Mouse (Mus musculus) lung, postnatal 36 days (tissue): ENCODE results near the gene 4930467E23Rik.
"Not testable (repeated sequence)": the region's sequence is repeated elsewhere in the genome, so short reads cannot be mapped to it uniquely, and the experiment has no call there.

Source experiments
- DNase-seq: peaks from one replicate; pipeline ENCODE4 v3.0.0; 2022; ENCODE audit warnings: mixed read lengths

Gene 4930467E23Rik

DNA sequence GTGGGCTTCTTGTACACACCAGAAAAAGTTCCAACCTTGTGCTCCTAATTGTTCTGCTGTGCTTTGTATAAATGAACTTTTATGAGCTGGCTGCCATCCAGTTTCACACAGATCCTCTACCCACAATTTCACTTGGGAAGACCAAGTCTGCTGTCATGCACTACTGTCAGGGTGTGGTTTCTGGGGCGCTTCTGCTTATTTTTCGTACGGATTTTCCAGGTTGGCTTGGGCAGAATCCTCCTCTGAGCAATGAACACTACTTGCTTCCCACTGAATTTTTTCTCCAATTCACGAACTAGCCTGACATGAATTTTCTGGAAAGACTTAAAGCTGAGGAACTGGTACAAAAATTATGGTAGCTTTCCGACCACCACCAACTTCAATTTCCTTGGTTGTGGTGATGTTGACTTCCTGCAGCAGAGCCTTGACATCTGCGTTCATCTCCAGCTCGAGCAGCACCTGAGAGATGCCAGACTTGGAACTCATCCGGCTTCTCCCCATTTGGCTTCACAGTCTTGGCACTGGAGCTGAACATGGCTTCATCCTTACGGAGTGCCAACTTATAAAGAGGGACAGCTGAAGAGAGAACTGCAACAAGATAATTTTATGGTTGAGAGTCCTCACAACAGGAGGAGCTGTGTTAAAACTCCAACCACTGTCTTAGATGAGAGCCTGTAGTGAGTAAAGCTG is 18.1 kb upstream of the 4930467E23Rik start:
- not testable (repeated sequence) for DNase-seq

DNA sequence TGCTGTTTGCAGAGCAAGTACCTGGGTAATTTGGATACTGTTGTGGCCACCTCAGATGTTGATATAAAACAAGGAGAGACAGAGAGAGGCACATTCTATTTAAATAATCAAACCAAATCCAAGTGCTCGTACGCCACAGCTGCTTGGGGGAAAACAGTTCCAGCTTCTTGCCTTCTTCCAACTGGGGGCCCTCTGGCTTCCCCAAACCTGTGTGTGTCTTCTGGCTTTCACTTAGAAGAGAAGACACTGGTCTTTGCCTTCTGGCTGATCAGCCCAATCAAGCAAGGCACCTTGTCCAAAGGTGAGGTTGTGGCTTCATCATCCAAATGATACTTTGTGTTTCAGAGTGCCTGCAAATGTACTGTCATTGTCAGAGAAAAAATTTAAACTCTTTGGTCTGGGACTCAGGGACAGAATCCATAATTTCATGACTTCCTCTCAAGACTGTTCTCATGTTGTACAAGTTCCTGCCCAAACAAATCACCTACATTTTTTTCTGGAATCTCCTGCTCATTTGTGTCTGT is 17.1 kb upstream of the 4930467E23Rik start:
- DNase-seq: not testable (repeated sequence)

DNA sequence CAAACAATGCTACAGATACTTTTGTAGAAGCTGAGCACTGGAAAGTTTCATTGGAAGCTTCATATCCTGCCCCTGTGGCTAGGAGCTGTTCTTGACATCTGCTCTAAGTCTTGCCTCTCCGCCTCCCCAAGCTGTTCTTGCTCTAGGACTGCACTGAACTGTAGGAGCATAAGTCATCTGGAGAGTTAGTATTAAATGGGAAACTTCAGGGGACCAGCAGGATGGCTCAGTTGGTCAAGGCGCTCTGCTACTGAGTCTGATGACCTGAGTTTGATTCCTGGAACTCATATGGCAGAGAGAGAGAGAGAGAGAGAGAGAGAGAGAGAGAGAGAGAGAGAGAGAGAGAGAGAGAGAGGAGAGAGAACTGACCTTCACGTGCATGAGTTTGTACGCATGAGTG is 16.6 kb upstream of the 4930467E23Rik start:
- not testable (repeated sequence) for DNase-seq

DNA sequence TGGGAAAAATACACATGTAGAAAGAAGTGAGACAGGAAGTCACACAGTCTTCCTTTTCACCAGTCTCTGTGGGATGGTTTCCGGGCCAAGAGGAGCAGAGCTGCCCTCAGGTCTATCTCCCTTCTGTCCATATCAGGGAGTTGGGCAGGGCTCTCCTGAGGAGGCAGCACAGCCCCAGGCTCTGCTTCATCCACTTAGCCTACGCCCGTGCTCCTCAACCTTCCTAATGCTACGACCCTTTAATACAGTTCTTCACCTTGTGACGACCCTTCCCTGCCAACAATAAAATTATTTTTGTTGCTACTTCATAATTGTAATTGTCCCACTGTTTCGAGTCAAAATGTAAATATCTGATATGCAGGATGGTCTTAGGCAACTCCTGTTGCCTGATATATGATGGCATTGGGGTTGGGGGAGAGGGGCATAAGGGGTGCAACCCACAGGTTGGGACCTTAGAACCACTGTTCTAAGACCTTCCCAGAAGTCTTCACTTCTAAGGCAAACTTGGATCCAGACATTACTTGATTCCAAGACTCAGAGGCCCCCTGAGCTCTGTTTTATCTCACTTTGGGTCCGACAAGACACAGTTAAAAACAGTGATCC is 16.0 kb upstream of the 4930467E23Rik start:
- DNase-seq: not testable (repeated sequence)

DNA sequence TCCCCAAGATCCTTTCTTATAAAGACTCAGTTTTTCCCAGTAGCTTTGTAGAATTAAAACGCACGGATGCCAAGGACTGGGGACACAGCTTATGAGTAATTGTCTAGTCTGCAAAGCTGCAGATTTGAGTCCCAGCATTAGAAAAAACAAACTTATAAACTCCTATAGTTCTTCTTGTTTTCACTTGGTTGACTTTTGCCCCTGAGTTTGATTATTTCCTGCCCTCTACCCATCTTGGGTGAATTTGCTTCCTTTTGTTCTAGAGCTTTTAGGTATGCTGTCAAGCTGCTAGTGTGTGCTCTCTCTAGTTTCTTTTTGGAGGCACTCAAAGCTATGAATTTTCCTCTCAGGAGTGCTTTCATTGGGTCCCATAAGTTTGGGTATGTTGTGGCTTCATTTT is 14.9 kb upstream of the 4930467E23Rik start:
- DNase-seq: not testable (repeated sequence)

DNA sequence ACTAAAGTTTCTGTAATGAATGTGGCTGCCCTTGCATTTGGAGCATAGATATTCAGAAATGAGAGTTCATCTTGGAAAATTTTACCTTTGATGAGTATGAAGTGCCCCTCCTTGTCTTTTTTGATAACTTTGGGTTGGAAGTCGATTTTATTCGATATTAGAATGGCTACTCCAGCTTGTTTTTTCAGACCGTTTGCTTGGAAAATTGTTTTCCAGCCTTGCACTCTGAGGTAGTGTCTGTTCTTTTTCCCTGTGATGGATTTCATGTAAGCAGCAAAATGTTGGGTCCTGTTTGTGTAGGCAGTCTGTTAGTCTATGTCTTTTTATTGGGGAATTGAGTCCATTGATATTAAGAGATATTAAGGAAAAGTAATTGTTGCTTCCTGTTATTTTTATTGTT is 14.1 kb upstream of the 4930467E23Rik start:
- not testable (repeated sequence) for DNase-seq

DNA sequence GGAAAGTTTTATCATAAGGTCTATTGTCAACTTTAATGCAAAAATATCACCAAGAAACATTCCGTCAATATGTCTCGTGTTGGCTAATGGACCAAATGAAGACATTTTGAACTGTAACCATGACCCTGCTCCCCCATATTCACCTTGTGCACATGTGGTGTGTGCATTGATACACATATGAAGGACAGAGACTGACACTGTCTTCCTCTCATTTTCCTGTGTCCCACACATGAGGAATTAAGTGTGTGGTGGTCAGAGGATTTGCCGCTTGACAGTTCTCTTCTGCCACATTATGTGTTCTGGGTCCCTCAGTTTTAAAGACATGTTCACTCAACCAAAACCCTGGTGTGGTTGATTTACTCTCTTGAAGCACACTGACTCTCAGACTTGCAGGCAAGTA is 11.5 kb upstream of the 4930467E23Rik start:
- peak; percentile 41 for DNase-seq

DNA sequence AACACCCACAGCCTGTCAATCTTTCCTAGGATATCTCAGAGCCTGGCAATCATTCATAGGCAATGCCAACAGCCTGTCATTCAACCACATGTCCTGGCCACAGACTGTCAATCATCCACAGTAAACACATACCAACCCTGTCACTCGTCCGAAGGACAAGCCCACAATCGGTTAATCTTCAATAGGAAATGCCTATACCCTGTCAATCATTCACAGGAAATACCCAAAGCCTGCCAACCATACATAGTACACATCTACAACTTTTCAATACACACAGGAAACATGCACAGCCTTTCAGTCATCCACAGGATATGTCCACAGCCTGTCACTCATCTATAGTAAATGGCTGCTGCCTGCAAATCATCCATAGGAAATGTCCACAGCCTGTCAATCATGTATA is 9.9 kb upstream of the 4930467E23Rik start:
- DNase-seq: not testable (repeated sequence)

DNA sequence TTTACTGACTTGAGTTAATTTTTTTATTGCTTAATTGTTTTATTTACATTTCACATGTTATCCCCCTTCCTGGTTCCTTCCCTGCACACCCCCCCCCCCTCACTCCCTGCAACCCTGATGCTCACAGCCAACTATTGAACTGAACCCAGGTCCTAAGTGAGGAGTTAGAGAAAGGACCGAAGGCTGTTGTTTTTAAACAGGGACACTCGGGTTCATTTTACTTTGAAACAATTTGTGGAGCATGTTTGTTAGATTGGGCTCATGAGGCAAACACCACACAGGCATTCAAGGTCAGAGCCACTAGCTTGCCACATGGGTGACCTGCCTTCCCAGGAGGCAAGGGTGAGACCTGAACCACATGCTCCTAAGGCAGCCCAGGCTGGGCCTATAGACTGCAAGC is 4.5 kb upstream of the 4930467E23Rik start:
- DNase-seq: not testable (repeated sequence)

DNA sequence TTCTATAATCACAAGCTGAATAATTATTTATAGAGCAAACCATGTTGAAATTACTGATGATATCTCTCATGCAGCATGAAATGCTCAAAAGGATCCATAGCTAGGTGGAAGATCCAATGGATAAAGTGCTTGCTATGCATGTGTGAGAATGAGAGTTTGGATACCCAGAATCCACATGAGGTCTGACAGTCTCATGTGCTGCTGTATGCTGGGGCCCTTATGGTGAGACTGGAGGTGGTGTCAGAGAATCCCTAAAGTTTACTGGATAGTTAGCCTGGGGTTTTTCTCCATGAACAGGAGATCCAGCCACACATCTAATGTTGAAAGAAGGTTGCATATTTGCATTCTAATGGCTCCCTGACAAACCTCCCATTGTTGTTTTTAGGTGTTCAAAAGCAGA is 22.4 kb downstream of the 4930467E23Rik start:
- DNase-seq: not testable (repeated sequence)

DNA sequence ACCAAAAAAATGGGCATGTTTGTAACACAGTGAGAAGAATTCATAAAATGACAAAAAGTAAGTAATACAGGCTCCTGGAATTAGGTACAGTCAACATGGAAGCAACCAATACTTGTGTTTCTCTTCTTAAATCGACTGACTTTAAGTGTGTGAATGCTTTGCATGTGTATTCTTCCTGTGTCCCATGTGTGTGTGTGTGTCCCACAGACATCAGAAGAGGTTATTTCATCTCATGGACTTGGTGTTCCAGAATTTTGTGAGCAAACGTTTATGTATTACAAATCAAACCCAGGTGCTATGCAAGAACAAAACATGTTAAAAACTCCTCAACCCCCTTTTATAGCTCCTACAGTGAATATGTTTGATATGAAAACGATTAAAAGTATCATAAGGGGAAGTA is 24.8 kb downstream of the 4930467E23Rik start:
- not testable (repeated sequence) for DNase-seq

DNA sequence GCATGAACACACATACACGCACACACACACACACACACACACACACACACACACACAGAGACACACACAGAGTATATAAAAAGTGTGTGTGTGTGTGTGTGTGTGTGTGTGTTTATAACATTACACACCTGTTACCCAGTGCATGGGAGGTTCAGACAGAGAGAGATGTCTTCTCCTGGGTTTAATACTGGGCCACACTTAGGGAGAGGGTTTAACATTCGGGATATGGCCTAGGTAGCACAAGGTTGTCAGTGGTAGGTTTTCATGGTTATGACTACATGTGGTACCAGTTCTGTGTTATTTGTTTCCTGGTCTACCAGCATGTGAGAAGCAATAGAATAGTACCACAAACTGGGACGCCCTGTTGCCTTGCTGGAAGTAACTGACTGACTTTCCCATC is 25.6 kb downstream of the 4930467E23Rik start:
- DNase-seq: not testable (repeated sequence)

DNA sequence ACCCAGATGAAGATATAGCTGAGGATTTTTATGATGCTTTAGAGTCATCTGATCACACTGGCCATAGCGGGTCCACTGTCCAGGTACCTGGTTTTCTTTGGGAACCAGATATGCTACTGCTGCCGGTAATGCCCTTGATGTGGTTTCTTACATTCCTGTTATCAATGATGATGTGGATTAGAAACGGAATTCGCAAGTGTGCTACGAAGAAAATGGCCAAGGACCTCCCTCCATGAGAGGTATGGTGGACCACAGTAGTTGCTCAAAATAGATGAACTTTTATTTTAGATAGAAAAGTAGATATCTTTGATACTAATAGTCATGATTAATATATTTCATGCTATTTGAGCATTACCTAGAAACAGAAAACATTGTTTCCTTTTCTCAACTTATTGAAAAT is 32.3 kb downstream of the 4930467E23Rik start:
- not testable (repeated sequence) for DNase-seq

DNA sequence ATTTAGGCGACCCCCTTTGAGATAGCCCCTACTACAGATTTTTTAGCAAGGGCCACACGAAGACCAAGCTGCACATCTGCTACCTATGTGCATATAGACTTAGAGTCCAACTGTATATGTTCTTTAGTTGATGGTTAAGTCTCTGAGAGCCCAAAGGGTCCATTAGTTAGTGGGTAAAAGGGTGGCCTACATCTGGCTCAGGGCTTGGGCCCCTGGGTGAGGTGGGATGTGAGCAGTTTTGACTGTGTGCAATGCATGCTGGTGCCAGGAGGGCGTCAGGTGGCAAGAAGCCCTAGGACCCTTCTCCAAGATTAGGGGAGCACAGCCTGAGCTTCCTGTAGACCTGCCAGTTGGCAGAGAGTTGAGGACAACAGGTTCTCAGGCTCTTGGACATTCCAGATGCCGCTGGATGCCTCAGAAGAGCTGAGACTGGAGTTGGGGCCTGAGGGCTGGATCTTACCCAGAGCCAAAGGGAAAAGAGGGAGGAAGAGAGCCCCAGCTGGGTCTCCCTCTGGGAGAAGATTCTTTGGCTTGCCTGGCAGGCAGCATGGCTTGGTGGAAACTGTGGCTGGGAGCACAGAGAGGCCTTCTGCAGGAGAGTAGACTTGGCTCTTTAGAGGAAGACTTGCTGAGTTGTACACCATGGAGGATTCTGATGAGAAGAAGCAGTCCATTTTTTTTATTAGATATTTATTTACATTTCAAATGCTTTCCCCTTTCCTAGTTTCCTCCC is 33.6 kb downstream of the 4930467E23Rik start:
- not testable (repeated sequence) for DNase-seq

DNA sequence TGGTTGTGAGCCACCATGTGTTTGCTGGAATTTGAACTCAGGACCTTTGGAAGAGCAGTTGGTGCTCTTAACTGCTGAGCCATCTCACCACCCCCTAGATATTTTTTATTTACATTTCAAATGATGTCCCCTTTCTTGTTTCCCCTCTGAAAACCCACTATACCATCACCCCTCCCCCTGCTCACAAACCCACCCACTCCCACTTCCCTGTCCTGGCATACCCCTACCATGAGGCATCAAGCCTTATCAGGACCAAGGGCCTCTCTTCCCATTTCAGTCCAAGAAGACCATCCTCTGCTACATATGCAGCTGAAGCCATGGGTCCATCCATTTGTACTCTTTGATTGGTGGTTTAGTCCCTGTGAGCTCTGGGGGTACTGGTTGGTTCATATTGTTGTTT is 36.2 kb downstream of the 4930467E23Rik start:
- not testable (repeated sequence) for DNase-seq

DNA sequence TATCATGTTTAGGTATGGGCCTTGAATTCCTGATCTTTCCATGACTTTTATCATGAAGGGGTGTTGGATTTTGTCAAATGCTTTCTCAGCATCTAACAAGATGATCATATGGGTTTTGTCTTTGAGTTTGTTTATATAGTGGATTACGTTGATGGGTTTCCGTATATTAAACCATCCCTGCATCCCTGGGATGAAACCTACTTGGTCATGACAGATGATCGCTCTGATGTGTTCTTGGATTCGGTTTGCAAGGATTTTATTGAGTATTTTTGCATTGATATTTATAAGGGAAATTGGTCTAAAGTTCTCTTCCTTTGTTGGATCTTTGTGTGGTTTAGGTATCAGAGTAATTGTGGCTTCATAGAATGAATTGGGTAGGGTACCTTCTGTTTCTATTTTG is 44.1 kb downstream of the 4930467E23Rik start:
- not testable (repeated sequence) for DNase-seq

DNA sequence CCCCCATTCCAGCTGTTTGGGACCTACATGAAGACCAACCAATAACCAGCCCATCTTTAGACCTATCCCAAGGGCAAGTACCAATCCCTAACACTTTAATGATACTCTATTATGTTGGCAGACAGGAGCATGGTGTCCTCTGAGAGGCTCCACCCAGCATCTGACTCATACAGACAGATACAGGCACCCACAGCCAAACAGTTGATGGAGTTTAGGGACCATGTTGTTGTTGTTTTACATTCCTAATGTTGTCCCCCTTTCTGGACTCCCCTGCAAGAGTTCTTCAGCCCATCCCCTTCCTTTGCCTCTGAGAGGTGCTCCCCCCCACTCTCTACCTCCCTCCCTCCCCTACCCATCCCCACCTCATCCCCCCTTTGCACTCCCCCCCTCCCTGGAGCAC is 46.9 kb downstream of the 4930467E23Rik start:
- DNase-seq: not testable (repeated sequence)

DNA sequence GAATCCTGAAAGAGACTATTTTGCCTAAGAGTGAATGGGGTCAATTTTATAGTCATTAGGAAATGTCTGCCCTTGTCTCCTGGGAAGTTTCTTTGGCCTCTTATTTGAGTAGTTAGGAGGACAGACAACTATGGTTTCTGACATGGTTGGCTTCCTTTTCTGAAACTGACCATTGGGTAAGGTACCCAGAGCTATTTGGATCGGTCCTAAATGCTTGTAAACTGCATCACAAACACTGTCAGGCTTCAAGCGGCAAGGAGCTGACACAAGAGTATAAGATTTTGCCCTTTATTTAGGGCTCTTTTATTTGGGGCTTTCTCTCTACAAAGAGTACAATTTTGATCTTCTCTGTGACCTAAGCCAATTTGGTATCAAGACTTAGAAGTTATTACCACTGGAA is 48.1 kb downstream of the 4930467E23Rik start:
- DNase-seq: not testable (repeated sequence)

DNA sequence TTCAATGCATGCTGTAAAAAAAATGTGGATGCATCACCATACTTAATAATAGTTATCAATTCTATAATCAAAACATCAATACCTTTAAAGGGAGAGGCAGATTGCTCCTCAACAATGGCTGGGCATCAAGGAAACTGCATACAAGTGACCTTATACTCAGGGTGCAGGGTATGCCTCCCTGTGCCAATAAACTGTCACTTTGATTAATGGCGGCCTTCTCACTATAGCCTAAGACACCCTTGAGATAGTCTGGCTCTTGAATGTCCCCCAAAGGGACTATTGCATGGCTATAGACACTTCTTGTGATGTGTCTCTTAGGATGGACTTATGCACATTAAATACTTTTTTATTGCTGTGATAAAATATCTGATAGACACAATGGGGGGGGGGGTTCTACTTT is 48.8 kb downstream of the 4930467E23Rik start:
- DNase-seq: not testable (repeated sequence)

DNA sequence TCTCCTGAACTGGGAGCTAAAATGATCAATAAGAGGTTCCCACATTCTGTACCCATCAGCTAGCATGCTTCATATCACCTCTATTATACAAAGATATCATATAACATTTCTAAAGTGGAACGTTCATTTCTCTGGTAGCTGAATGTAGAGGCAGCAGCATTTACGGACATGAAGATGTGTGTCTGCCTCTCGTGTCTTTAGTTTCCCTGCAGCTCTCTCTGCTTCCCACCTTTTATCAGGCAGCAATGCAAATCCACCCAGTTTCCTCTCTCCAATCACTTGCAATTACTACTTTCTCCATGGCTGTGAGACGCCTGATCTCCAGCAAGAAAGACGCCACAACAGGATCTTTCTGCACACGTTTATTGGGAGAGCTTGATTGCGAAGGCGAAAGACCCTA is 49.5 kb downstream of the 4930467E23Rik start:
- DNase-seq: not testable (repeated sequence)

DNA sequence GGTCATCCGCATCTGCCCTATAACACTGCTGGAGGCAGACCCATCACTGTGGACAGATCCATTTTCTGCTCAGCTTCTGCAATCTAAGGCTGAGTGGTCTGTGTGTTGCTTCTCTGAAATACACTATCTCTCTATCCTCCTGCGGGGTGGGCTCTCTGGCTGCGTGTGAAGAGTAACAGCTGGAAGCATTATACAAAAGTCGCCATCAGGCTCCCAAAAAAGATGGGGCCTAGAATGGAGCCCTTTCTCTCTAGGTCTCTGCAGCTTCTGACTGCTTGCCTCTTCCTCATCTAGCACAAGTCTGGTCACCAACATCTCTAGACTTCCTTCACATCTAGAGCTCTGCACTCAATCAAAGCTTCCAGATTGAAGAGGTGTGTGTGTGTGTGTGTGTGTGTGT is 50.8 kb downstream of the 4930467E23Rik start:
- DNase-seq: not testable (repeated sequence)

DNA sequence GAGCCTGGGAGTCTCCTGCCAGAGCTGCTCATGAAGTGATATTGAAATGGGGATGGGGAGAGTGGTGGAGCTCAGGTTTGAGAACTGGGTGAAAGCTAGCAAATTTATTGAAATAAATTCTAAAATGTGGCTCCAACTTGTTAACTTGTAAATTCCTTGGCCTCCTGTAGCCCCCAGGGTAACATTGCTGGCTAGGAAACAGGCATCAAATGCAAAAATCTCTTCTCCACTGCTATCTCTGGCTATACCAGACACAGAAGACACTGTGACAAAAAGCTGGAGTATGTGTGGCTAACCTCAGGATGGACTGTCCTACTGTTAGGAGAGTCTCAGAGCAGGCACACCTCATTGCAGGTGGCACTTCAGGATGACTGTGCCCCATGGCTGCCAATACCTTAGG is 51.3 kb downstream of the 4930467E23Rik start:
- DNase-seq: not testable (repeated sequence)

DNA sequence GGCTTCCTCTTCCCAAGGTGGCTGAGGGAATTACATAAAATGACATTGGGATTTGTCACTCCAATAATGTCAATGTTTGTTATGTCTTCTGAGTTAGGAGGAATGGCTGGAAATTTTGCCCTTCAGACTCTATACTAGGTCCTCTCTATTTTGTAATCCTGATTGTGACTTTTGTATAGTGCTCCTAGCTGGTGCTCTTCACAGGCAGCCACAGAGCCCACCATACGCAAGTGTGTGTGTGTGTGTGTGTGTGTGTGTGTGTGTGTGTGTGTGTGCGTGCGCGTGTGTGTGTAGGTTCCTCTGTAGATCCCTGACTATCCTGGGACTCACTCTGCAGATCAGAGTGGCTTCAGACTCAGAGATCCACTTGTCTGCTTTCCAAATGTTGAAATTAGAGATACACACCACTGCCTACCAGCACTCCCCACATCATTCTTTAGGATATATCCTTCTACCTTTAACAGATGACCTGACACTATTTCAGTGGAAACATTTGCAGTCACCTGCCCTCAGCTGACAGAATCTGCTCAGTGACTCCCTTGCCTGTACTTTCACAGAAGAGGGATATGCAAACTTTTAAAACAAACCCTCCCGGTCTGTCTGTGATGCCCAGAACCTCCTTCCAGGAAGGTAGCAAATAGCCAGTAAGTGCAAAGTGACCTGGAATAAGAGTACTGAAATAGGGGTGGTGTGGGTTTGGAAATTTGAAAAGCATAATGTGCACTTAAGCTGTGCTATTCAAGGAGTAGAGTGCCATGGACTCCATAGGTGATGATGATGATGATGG is 52.1 kb downstream of the 4930467E23Rik start:
- DNase-seq: not testable (repeated sequence)
